Mouse (Mus musculus) kidney, postnatal 36 days (tissue): ENCODE measurements at regions not wholly inside any gene's neighbourhood (a gene's known extent, or its start where the extent isn't known, plus 50 kb on each side); places are given as distances from the start of the nearest gene placed in this dataset.
"Not testable (repeated sequence)": the region's sequence is repeated elsewhere in the genome, so short reads cannot be mapped to it uniquely, and the experiment has no call there.

Experiments used
- DNase-seq, 2 experiments: peaks; one replicate each; pipeline ENCODE4 v3.0.0; 2021 to 2022; ENCODE audit warnings: mixed read lengths in 2 of 2

- DNase-seq, result no peak
Observed at GRCm38 (mm10) chr16:12807351-12807871, 302.1 kb upstream of the Ercc4 start.

- DNase-seq, result no peak
Observed at GRCm38 (mm10) chr16:12811088-12811487, 298.4 kb upstream of the Ercc4 start.

- DNase-seq, result no peak
Observed at GRCm38 (mm10) chr16:12824646-12825045, 284.8 kb upstream of the Ercc4 start.

GRCm38 (mm10) chr16:12826222-12826621 lies 283.3 kb upstream of the Ercc4 start:
- peak; percentile 0 to 13 for DNase-seq

- DNase-seq, result not testable (repeated sequence)
Observed at GRCm38 (mm10) chr16:12831308-12831707, 278.2 kb upstream of the Ercc4 start.

- no peak for DNase-seq
Observed at GRCm38 (mm10) chr16:12856356-12856755, 253.1 kb upstream of the Ercc4 start.

GRCm38 (mm10) chr16:12859714-12860355 lies 249.6 kb upstream of the Ercc4 start:
- no peak for DNase-seq

- no peak for DNase-seq
Observed at GRCm38 (mm10) chr16:12862561-12862960, 246.9 kb upstream of the Ercc4 start.

GRCm38 (mm10) chr16:12878326-12878725 lies 231.2 kb upstream of the Ercc4 start:
- DNase-seq, result not testable (repeated sequence)

GRCm38 (mm10) chr16:12880011-12880410 lies 229.5 kb upstream of the Ercc4 start:
- no peak for DNase-seq

- DNase-seq, result no peak
Observed at GRCm38 (mm10) chr16:12880481-12880880, 229.0 kb upstream of the Ercc4 start.

- no peak for DNase-seq
Observed at GRCm38 (mm10) chr16:12882690-12883089, 226.8 kb upstream of the Ercc4 start.

GRCm38 (mm10) chr16:12884556-12884955 lies 224.9 kb upstream of the Ercc4 start:
- DNase-seq, result no peak

GRCm38 (mm10) chr16:12886127-12886526 lies 223.4 kb upstream of the Ercc4 start:
- peak; percentile 78 for DNase-seq

GRCm38 (mm10) chr16:12887381-12887780 lies 222.1 kb upstream of the Ercc4 start:
- DNase-seq, result no peak

GRCm38 (mm10) chr16:12890094-12890493 lies 219.4 kb upstream of the Ercc4 start:
- DNase-seq, result no peak

- DNase-seq, result no peak
Observed at GRCm38 (mm10) chr16:12890545-12890944, 218.9 kb upstream of the Ercc4 start.

GRCm38 (mm10) chr16:12892658-12893305 lies 216.7 kb upstream of the Ercc4 start:
- DNase-seq, result no peak

- DNase-seq, result no peak
Observed at GRCm38 (mm10) chr16:12897267-12897666, 212.2 kb upstream of the Ercc4 start.

GRCm38 (mm10) chr16:12900670-12901069 lies 208.8 kb upstream of the Ercc4 start:
- DNase-seq, result peak; percentile 57 to 72

GRCm38 (mm10) chr16:12901096-12901995 lies 208.1 kb upstream of the Ercc4 start:
- DNase-seq, result peak; percentile 52 to 55

- no peak for DNase-seq
Observed at GRCm38 (mm10) chr16:12901996-12902319, 207.5 kb upstream of the Ercc4 start.

GRCm38 (mm10) chr16:12903161-12903560 lies 206.3 kb upstream of the Ercc4 start:
- DNase-seq, result no peak
